Mouse (Mus musculus) ES-E14 (cell line): ENCODE results near the gene Otop3. TPM values are rescaled to one million over a fixed set of nuclear protein-coding genes. Genes with fewer than 3 reads are reported as not detected.

Experiments
- DNase-seq: peaks from one replicate; pipeline ENCODE4 v3.0.0-alpha.2; 2013; ENCODE audit warnings: low read depth, low spot score
- H3K27ac ChIP-seq: 2 replicates; pipeline ENCODE4 v1.5.1; 2012; ENCODE audit warnings: low read depth, mild to moderate bottlenecking, low read length, moderate library complexity, mixed read lengths; ENCODE audit not compliant: poor library complexity, insufficient read depth, severe bottlenecking
- H3K36me3 ChIP-seq: 2 replicates; pipeline ENCODE4 v1.6.1; 2012; ENCODE audit warnings: mild to moderate bottlenecking, low read length, moderate library complexity, mixed read lengths; ENCODE audit not compliant: control insufficient read depth, poor library complexity, insufficient read depth, severe bottlenecking
- H3K4me1 ChIP-seq, 2 experiments: fragments of 150-350 bp in 1 of 2; sonication (generic) in 1 of 2; 2 replicates each; pipeline ENCODE4 v1.6.1; 2012; ENCODE audit warnings: low read length in 2 of 2, mild to moderate bottlenecking in 1 of 2, mixed read lengths in 1 of 2; ENCODE audit not compliant: control insufficient read depth in 2 of 2, insufficient read depth in 2 of 2, poor library complexity in 1 of 2
- H3K4me3 ChIP-seq, 2 experiments: fragments of 150-350 bp in 1 of 2; sonication (generic) in 1 of 2; 2 replicates each; pipeline ENCODE4 v1.5.1; 2012; ENCODE audit warnings: low read length in 2 of 2, low read depth in 1 of 2, mild to moderate bottlenecking in 1 of 2, mixed read lengths in 1 of 2; ENCODE audit not compliant: insufficient read depth in 1 of 2, poor library complexity in 1 of 2, severe bottlenecking in 1 of 2
- H3K9ac ChIP-seq: 2 replicates; pipeline ENCODE4 v1.6.1; 2012; ENCODE audit warnings: low read depth, mild to moderate bottlenecking, low read length, mixed read lengths; ENCODE audit not compliant: poor library complexity, insufficient read depth, severe bottlenecking
- H3K9me3 ChIP-seq: fragments of 150-350 bp; sonication (generic); 2 replicates; pipeline ENCODE4 v1.6.1; 2012; ENCODE audit warnings: low read depth, mild to moderate bottlenecking, low read length; ENCODE audit not compliant: control insufficient read depth, insufficient read depth
- CHD2 ChIP-seq: IDR thresholded peaks from 2 replicates; pipeline ENCODE4 v1.6.1; 2014; ENCODE audit warnings: mild to moderate bottlenecking, low read depth, low read length, inconsistent platforms
- HCFC1 ChIP-seq: IDR thresholded peaks from 2 replicates; pipeline ENCODE4 v1.6.1; 2012; ENCODE audit warnings: low read length, inconsistent platforms, borderline replicate concordance; ENCODE audit not compliant: insufficient read depth
- MAFK ChIP-seq: IDR thresholded peaks from 2 replicates; pipeline ENCODE4 v1.6.1; 2014; ENCODE audit warnings: mild to moderate bottlenecking, low read depth, low read length, inconsistent platforms; ENCODE audit not compliant: insufficient read depth
- ZC3H11A ChIP-seq: IDR thresholded peaks from 2 replicates; pipeline ENCODE4 v1.6.1; 2012; ENCODE audit warnings: low read depth, mild to moderate bottlenecking, inconsistent platforms, low read length, borderline replicate concordance
- ZNF384 ChIP-seq: IDR thresholded peaks from 2 replicates; pipeline ENCODE4 v1.6.1; 2012; ENCODE audit warnings: low read depth, low read length, inconsistent platforms
- in situ Hi-C, 2 experiments: fragments of 600-800 bp; cut with MboI; formaldehyde crosslinking; loops; one replicate each; pipeline ENCODE4 v1.15.1; 2025; ENCODE audit warnings: low sequenced_read_pairs in 2 of 2, inconsistent platforms in 1 of 2; ENCODE audit not compliant: unreplicated experiment in 2 of 2
- total RNA-seq: library from RNA; depleted of rRNA; stranded (reverse); fragments of 300-350 nt; gene quantifications from 2 replicates; pipeline ENCODE4 v1.2.3, GENCODE M21; 2012

Otop3 gene
- total RNA-seq, 1 experiment: not detected

- H3K4me1 ChIP-seq: peaks cover 0 to 6% of the 10 kb centered on the region in 2 experiments; a peak in 1 of 4 replicates
- no peaks in the 10 kb centered on the region for H3K9me3 ChIP-seq
- no peak overlapping the region for H3K4me3 ChIP-seq
- no peak overlapping the region for H3K9ac ChIP-seq
- in situ Hi-C loops: no loop called here
- H3K27ac ChIP-seq: no peak overlapping the region
- TF ChIP-seq ZC3H11A: no peak
- no peak for DNase-seq
- no peaks in the 10 kb centered on the region for H3K36me3 ChIP-seq
Measured at GRCm38 (mm10) chr11:115359726-115360125, 25.2 kb downstream of the Otop3 start.

- Histone ChIP-seq H3K4me1 (peaks cover 0 to 6% of the 10 kb centered on the region in 2 experiments; a peak in 1 of 4 replicates), H3K4me3 (no peak overlapping the region), H3K9me3 (no peaks in the 10 kb centered on the region), H3K9ac (no peak overlapping the region), H3K27ac (no peak overlapping the region), H3K36me3 (no peaks in the 10 kb centered on the region)
- in situ Hi-C loops: no loop called here
- no peak for TF ChIP-seq HCFC1
- TF ChIP-seq CHD2: no peak
- TF ChIP-seq ZNF384: no peak
- TF ChIP-seq MAFK: no peak
- TF ChIP-seq ZC3H11A: no peak
- DNase-seq: no peak
Measured at GRCm38 (mm10) chr11:115364136-115364535, 29.6 kb downstream of the Otop3 start.

DNA sequence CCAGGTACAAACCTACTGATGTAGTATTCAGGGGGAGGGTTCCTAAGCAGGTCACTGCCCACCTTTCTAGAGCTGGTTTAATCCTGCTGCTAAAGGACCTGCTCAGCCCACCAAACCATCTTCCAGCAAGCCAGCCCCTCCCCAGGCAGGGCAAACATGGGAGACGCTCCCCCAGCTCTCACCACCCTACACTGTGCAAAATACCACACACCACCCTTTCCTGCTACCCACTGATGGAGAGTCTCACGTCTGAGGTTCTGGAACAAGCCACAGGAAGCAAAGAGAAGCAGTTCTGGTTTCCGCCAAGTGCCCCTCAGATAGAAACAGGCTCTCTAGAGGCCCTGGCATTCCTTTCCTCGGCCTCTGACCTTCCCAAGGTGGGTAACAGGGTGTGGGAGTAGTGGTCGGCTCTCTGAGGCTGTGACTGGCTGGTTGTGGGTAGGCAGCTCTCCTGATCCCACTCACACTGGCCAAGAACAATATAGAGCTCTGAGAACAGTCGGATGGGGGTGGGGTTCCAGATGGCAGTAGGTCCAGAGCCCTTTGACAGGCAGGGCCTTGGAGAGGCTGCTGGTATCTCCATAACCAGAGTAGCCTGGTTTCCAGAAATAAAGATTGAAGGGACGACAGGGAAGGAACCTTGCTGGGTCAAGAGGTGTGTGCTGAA, 31.6 kb downstream of the Otop3 start:
- TF ChIP-seq MAFK (no peak), CHD2 (no peak)
- no peak for DNase-seq
- in situ Hi-C loops: no loop called here
- Histone ChIP-seq H3K27ac (no peak overlapping the region), H3K4me3 (no peak overlapping the region), H3K4me1 (0 out of 4 replicates have a peak, but pooled peaks cover 0 to 2% of the 10 kb centered on the region in 2 experiments), H3K9ac (no peak overlapping the region), H3K9me3 (no peaks in the 10 kb centered on the region), H3K36me3 (no peaks in the 10 kb centered on the region)

DNA sequence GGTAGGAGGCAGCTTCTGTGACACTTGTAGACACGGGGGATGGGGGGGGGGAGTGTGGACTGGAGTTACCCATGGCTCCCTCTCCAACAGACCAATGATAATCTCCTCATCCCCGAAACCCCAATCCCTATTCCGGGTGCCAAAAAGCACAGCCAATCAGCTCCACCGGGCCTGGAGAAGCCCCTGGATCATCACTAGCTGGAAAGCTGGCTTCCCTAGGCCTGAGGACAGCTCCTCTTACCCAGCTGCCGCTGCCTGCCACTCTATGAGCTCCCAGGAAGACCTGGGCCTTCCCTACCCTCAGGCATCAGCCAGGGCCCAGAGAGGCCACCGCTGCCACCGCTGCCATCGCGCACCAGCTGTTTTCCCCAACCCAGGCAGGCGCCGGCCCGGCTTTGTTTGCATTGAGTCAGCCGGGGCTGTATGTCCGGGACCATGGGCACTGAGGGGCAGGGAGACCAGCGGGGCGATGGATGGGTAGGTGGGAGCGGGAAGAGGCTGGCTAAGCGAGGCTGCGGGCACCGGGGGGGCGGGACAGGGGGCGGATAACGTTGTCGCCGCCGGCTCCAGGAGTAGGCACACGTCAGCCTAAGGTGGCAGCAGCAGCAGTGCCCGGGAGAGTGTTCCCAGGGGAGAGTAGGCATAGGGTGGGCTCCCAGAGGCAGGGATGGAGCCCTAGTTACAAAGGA, 32.3 kb downstream of the Otop3 start:
- Histone ChIP-seq H3K36me3 (no peaks in the 10 kb centered on the region), H3K9me3 (no peaks in the 10 kb centered on the region), H3K4me1 (0 out of 4 replicates have a peak, but pooled peaks cover 0 to 2% of the 10 kb centered on the region in 2 experiments), H3K27ac (no peak overlapping the region), H3K9ac (peak overlapping the region; percentile 37), H3K4me3 (peak overlapping the region; percentile 69 to 79)
- DNase-seq: no peak
- TF ChIP-seq HCFC1 (no peak), MAFK (no peak)
- in situ Hi-C loops: no loop called here

DNA sequence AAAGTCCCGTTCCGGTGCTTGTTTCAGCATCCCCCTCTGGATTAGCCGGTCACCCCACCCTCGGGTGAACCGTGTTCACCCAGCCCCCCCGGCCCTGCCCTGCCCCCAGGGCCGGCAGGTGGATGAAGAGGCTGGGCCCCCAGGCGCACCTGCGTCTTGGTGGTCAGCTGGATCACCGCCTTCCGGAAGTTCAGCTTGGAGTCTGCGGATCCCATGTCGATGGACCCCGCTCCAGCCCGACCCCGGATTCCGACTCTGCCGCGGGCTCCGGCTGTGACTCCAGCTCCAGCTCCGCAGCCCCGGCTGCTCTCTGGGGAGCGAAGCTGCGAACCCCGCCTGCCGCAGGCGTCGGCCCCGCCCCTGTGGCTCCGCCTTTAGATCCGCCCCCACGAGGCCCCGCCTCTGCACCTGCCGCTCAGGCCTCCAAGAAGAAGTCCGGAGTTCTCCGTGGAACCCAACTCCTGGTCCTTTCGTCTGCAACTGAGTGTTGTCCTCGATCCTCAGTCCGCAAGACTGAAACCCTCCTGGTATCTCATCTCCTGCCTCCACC, 32.9 kb downstream of the Otop3 start, which contains the start of gene Hid1:
Hid1 (minus strand) TSS at position 362 of the 550 bp plus-strand sequence.
- Histone ChIP-seq H3K27ac (no peak within 1 kb of the TSS), H3K36me3 (no peaks in the 10 kb centered on the region), H3K4me1 (0 out of 4 replicates have a peak, but pooled peaks cover 0 to 2% of the 10 kb centered on the region in 2 experiments), H3K4me3 (peak within 1 kb of the TSS; percentile 69 to 79), H3K9me3 (no peaks in the 10 kb centered on the region), H3K9ac (peak within 1 kb of the TSS; percentile 37)
- TF ChIP-seq ZNF384: no peak
- no peak for TF ChIP-seq ZC3H11A
- TF ChIP-seq HCFC1: no peak
- TF ChIP-seq CHD2: no peak
- TF ChIP-seq MAFK: no peak
- DNase-seq: no peak
- in situ Hi-C loops: no loop called here
